ENCODE assay signal across 8 mouse cellular contexts in the genomic region with DNA sequence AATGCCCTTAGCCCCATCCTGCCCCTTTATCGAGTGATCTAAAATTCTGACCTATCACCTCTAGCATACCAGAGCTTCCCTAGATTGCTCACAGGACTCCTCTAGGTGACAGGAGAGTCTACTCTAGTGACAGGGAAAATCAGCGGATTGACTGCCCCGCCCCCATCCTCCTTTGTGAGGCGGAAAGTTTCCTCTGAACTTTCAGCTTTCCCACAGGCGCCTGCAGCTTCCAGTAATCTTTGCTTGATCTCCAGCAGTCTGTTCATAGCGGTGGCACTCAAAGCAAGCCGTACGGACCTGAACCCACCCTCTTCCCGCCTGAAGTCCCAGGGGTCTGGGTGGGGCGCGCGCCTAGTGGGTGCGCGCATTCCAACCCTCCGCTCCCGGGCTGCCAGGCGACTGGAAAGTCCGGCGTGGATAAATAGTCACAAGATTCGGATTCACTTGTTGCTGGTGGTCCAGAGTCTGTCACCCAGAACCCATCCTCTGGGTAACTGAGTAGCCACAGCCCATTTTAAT. TPM values are rescaled to one million over a fixed set of nuclear protein-coding genes. Genes with fewer than 3 reads are reported as not detected.
DNase-seq lines count a peak whose midpoint lies in the region; ATAC-seq and TF ChIP-seq lines count a peak whose summit lies in the region.

No protein-coding gene starts in this region.

- 0% methylated on average over 20 of the region's 20 CpGs for WGBS in embryonic facial prominence, embryonic 15.5 days
- WGBS in heart, embryonic 15.5 days = 1% methylated on average over 20 of the region's 20 CpGs
- WGBS in kidney, postnatal 0 days = under 1% methylated on average over 20 of the region's 20 CpGs
- 0% methylated on average over 20 of the region's 20 CpGs for WGBS in stomach, postnatal 0 days

- peaks cover 27% of the 10 kb centered on the region for H3K4me1 ChIP-seq in embryonic facial prominence, embryonic 15.5 days
- peaks cover 36% of the 10 kb centered on the region for H3K4me1 ChIP-seq in heart, embryonic 15.5 days (replicated peaks)
- H3K4me1 ChIP-seq in kidney, postnatal 0 days (replicated peaks; ENCODE audit: insufficient read depth, low read length) = peaks cover 13% of the 10 kb centered on the region
- peaks cover 2% of the 10 kb centered on the region; the same call in 1 of the 2 replicates for H3K4me1 ChIP-seq in stomach, postnatal 0 days (replicated peaks; ENCODE audit: control insufficient read depth, insufficient read depth)

- H3K9ac ChIP-seq in embryonic facial prominence, embryonic 15.5 days = peak overlapping the region; percentile 39
- H3K9ac ChIP-seq in heart, embryonic 15.5 days = peak overlapping the region; percentile 59
- H3K9ac ChIP-seq in kidney, postnatal 0 days (ENCODE audit: low read depth, low read length) = peak overlapping the region; percentile 55; the same call in 1 of the 2 replicates
- H3K9ac ChIP-seq in stomach, postnatal 0 days (ENCODE audit: low read length) = peak overlapping the region; percentile 39

- H3K27ac ChIP-seq in embryonic facial prominence, embryonic 15.5 days (replicated peaks) = peak overlapping the region; percentile 91
- peak overlapping the region; percentile 88 for H3K27ac ChIP-seq in heart, embryonic 15.5 days
- H3K27ac ChIP-seq in kidney, postnatal 0 days = peak overlapping the region; percentile 89
- H3K27ac ChIP-seq in stomach, postnatal 0 days (replicated peaks) = peak overlapping the region; percentile 59

- TF ChIP-seq EP300 in stomach, postnatal 0 days (optimal IDR thresholded peaks at IDR 0.05) = peak; percentile 28

- peaks cover 24% of the 10 kb centered on the region for H3K36me3 ChIP-seq in embryonic facial prominence, embryonic 15.5 days
- peaks cover 20% of the 10 kb centered on the region for H3K36me3 ChIP-seq in heart, embryonic 15.5 days
- H3K36me3 ChIP-seq in kidney, postnatal 0 days (ENCODE audit: insufficient read depth, low read length) = peaks cover 13% of the 10 kb centered on the region
- H3K36me3 ChIP-seq in stomach, postnatal 0 days (ENCODE audit: control insufficient read depth, insufficient read depth, low read length) = peaks cover 6% of the 10 kb centered on the region; the same call in 1 of the 2 replicates

- peak; percentile 48 for DNase-seq in thymus, postnatal 14 days
- DNase-seq in thymus, adult 18-20 months = no peak
- peak; percentile 94 for DNase-seq in kidney, postnatal 0 days (ENCODE audit: low spot score)
- peak; percentile 91 to 92 for DNase-seq in lung, postnatal 4 days
- peak; percentile 78 for DNase-seq in stomach, postnatal 0 days (ENCODE audit: low spot score)
- no peak for DNase-seq in cerebellum, adult 8-10 months

- H3K4me2 ChIP-seq in embryonic facial prominence, embryonic 15.5 days (replicated peaks) = peak overlapping the region; percentile 80
- H3K4me2 ChIP-seq in heart, embryonic 15.5 days = peak overlapping the region; percentile 92
- H3K4me2 ChIP-seq in kidney, postnatal 0 days (ENCODE audit: low read length) = peak overlapping the region; percentile 86
- H3K4me2 ChIP-seq in stomach, postnatal 0 days (replicated peaks; ENCODE audit: low read depth) = peak overlapping the region; percentile 87

- H3K27me3 ChIP-seq in embryonic facial prominence, embryonic 15.5 days = no peaks in the 10 kb centered on the region
- no peaks in the 10 kb centered on the region for H3K27me3 ChIP-seq in heart, embryonic 15.5 days
- no peaks in the 10 kb centered on the region for H3K27me3 ChIP-seq in kidney, postnatal 0 days (ENCODE audit: insufficient read depth, low read length)
- no peaks in the 10 kb centered on the region for H3K27me3 ChIP-seq in stomach, postnatal 0 days (ENCODE audit: control insufficient read depth, insufficient read depth, low read length)

- 0 out of 2 replicates have a peak, but pooled peaks have one; percentile 5 for TF ChIP-seq CTCF in kidney, postnatal 0 days (IDR thresholded peaks at IDR 0.05; ENCODE audit: low read depth)
- TF ChIP-seq CTCF in stomach, postnatal 0 days (IDR thresholded peaks at IDR 0.05; ENCODE audit: low read depth) = no peak

- peak; percentile 79 for ATAC-seq in embryonic facial prominence, embryonic 15.5 days (ENCODE audit: insufficient number of reproducible peaks, low FRiP score, low TSS enrichment, low read depth)
- ATAC-seq in heart, embryonic 15.5 days (replicated peaks; ENCODE audit: insufficient number of reproducible peaks, insufficient read depth, low FRiP score, low read depth) = peak; percentile 71
- peak; percentile 74 for ATAC-seq in kidney, postnatal 0 days (replicated peaks; ENCODE audit: low FRiP score, low read depth)
- ATAC-seq in stomach, postnatal 0 days (ENCODE audit: low FRiP score, low TSS enrichment) = peak; percentile 67

- no peaks in the 10 kb centered on the region for H3K9me3 ChIP-seq in embryonic facial prominence, embryonic 15.5 days (replicated peaks)
- H3K9me3 ChIP-seq in heart, embryonic 15.5 days (replicated peaks) = no peaks in the 10 kb centered on the region
- no peaks in the 10 kb centered on the region for H3K9me3 ChIP-seq in kidney, postnatal 0 days (replicated peaks; ENCODE audit: low read length)
- no peaks in the 10 kb centered on the region for H3K9me3 ChIP-seq in stomach, postnatal 0 days (ENCODE audit: control insufficient read depth, low read length)

- peak overlapping the region; percentile 55 for H3K4me3 ChIP-seq in embryonic facial prominence, embryonic 15.5 days (replicated peaks)
- peak overlapping the region; percentile 62 for H3K4me3 ChIP-seq in heart, embryonic 15.5 days
- H3K4me3 ChIP-seq in kidney, postnatal 0 days (replicated peaks; ENCODE audit: low read depth, low read length) = peak overlapping the region; percentile 47
- H3K4me3 ChIP-seq in stomach, postnatal 0 days (ENCODE audit: low read depth, low read length) = peak overlapping the region; percentile 40

RNA-seq across cellular contexts. Expression of gene Lamb2, which starts 0.8 kb away (rescaled TPM):
- polyA plus RNA-seq in embryonic facial prominence, embryonic 15.5 days (2015; fragmentation: Nextera tagmentation; extraction: Ambion mirVana) = 70.2 and 71.7 TPM in 2 replicates
- polyA plus RNA-seq in heart, embryonic 15.5 days (2015; fragmentation: Nextera tagmentation; extraction: Ambion mirVana) = 55.5 and 64.2 TPM in 2 replicates
- polyA plus RNA-seq in kidney, postnatal 0 days (2015; fragmentation: Nextera tagmentation; extraction: Ambion mirVana) = 35.6 and 38.9 TPM in 2 replicates
- 19.2 and 21.8 TPM in 2 replicates for polyA plus RNA-seq in stomach, postnatal 0 days (2015; fragmentation: Nextera tagmentation; extraction: Ambion mirVana)

RNA-seq across cellular contexts. Expression of gene Usp19, which starts 11.7 kb away (rescaled TPM):
- 69.8 and 75.4 TPM in 2 replicates for polyA plus RNA-seq in embryonic facial prominence, embryonic 15.5 days (2015; fragmentation: Nextera tagmentation; extraction: Ambion mirVana)
- polyA plus RNA-seq in heart, embryonic 15.5 days (2015; fragmentation: Nextera tagmentation; extraction: Ambion mirVana) = 51.5 and 68.5 TPM in 2 replicates
- polyA plus RNA-seq in kidney, postnatal 0 days (2015; fragmentation: Nextera tagmentation; extraction: Ambion mirVana) = 43.8 and 47.4 TPM in 2 replicates
- 22.2 and 22.7 TPM in 2 replicates for polyA plus RNA-seq in stomach, postnatal 0 days (2015; fragmentation: Nextera tagmentation; extraction: Ambion mirVana)

RNA-seq across cellular contexts. Expression of gene Klhdc8b, which starts 17.3 kb away (rescaled TPM):
- 33.4 and 35.7 TPM in 2 replicates for polyA plus RNA-seq in embryonic facial prominence, embryonic 15.5 days (2015; fragmentation: Nextera tagmentation; extraction: Ambion mirVana)
- 95.7 and 103 TPM in 2 replicates for polyA plus RNA-seq in heart, embryonic 15.5 days (2015; fragmentation: Nextera tagmentation; extraction: Ambion mirVana)
- 31.1 and 33.5 TPM in 2 replicates for polyA plus RNA-seq in kidney, postnatal 0 days (2015; fragmentation: Nextera tagmentation; extraction: Ambion mirVana)
- polyA plus RNA-seq in stomach, postnatal 0 days (2015; fragmentation: Nextera tagmentation; extraction: Ambion mirVana) = 37.2 and 46.7 TPM in 2 replicates

RNA-seq across cellular contexts. Expression of gene Ccdc71, which starts 18.4 kb away (rescaled TPM):
- polyA plus RNA-seq in embryonic facial prominence, embryonic 15.5 days (2015; fragmentation: Nextera tagmentation; extraction: Ambion mirVana) = 58.6 and 60.7 TPM in 2 replicates
- 32.2 and 42.1 TPM in 2 replicates for polyA plus RNA-seq in heart, embryonic 15.5 days (2015; fragmentation: Nextera tagmentation; extraction: Ambion mirVana)
- 49.5 and 55.3 TPM in 2 replicates for polyA plus RNA-seq in kidney, postnatal 0 days (2015; fragmentation: Nextera tagmentation; extraction: Ambion mirVana)
- 29.7 and 32.2 TPM in 2 replicates for polyA plus RNA-seq in stomach, postnatal 0 days (2015; fragmentation: Nextera tagmentation; extraction: Ambion mirVana)

RNA-seq across cellular contexts. Expression of gene Qars, which starts 28.8 kb away (rescaled TPM):
- 114 and 117 TPM in 2 replicates for polyA plus RNA-seq in embryonic facial prominence, embryonic 15.5 days (2015; fragmentation: Nextera tagmentation; extraction: Ambion mirVana)
- polyA plus RNA-seq in heart, embryonic 15.5 days (2015; fragmentation: Nextera tagmentation; extraction: Ambion mirVana) = 49.4 and 67.5 TPM in 2 replicates
- 87.9 and 94.1 TPM in 2 replicates for polyA plus RNA-seq in kidney, postnatal 0 days (2015; fragmentation: Nextera tagmentation; extraction: Ambion mirVana)
- polyA plus RNA-seq in stomach, postnatal 0 days (2015; fragmentation: Nextera tagmentation; extraction: Ambion mirVana) = 66.4 and 70.6 TPM in 2 replicates

Comparison
In these comparisons a context has a peak if more than half of its experiments do, and no peak if none do; other contexts are left out.
1. DNase-seq: peak in thymus, postnatal 14 days (single experiment), kidney, postnatal 0 days (single experiment), lung, postnatal 4 days (2 of 2) and stomach, postnatal 0 days (single experiment); none in thymus, adult 18-20 months (0 of 2) and cerebellum, adult 8-10 months (single experiment).
2. Peak in every context shown above with its lines, with median percentiles within 50 percentile points of each other: ATAC-seq, H3K27ac ChIP-seq, H3K4me2 ChIP-seq, H3K4me3 ChIP-seq and H3K9ac ChIP-seq.